Mouse (Mus musculus) ES-E14 (cell line): ENCODE data around the gene Gm5294. TPM values are rescaled to one million over a fixed set of nuclear protein-coding genes. Genes with fewer than 3 reads are reported as not detected.
A peak's percentile ranks its signal among the peaks of the same experiment; 100 is the strongest.

Source experiments
- DNase-seq: peaks from one replicate; pipeline ENCODE4 v3.0.0-alpha.2; 2013; ENCODE audit warnings: low read depth, low spot score
- H3K27ac ChIP-seq: 2 replicates; pipeline ENCODE4 v1.5.1; 2012; ENCODE audit warnings: low read depth, mild to moderate bottlenecking, low read length, moderate library complexity, mixed read lengths; ENCODE audit not compliant: poor library complexity, insufficient read depth, severe bottlenecking
- H3K36me3 ChIP-seq: 2 replicates; pipeline ENCODE4 v1.6.1; 2012; ENCODE audit warnings: mild to moderate bottlenecking, low read length, moderate library complexity, mixed read lengths; ENCODE audit not compliant: control insufficient read depth, poor library complexity, insufficient read depth, severe bottlenecking
- H3K4me1 ChIP-seq, 2 experiments: fragments of 150-350 bp in 1 of 2; sonication (generic) in 1 of 2; 2 replicates each; pipeline ENCODE4 v1.6.1; 2012; ENCODE audit warnings: low read length in 2 of 2, mild to moderate bottlenecking in 1 of 2, mixed read lengths in 1 of 2; ENCODE audit not compliant: control insufficient read depth in 2 of 2, insufficient read depth in 2 of 2, poor library complexity in 1 of 2
- H3K4me3 ChIP-seq, 2 experiments: fragments of 150-350 bp in 1 of 2; sonication (generic) in 1 of 2; 2 replicates each; pipeline ENCODE4 v1.5.1; 2012; ENCODE audit warnings: low read length in 2 of 2, low read depth in 1 of 2, mild to moderate bottlenecking in 1 of 2, mixed read lengths in 1 of 2; ENCODE audit not compliant: insufficient read depth in 1 of 2, poor library complexity in 1 of 2, severe bottlenecking in 1 of 2
- H3K9ac ChIP-seq: 2 replicates; pipeline ENCODE4 v1.6.1; 2012; ENCODE audit warnings: low read depth, mild to moderate bottlenecking, low read length, mixed read lengths; ENCODE audit not compliant: poor library complexity, insufficient read depth, severe bottlenecking
- H3K9me3 ChIP-seq: fragments of 150-350 bp; sonication (generic); 2 replicates; pipeline ENCODE4 v1.6.1; 2012; ENCODE audit warnings: low read depth, mild to moderate bottlenecking, low read length; ENCODE audit not compliant: control insufficient read depth, insufficient read depth
- CHD2 ChIP-seq: IDR thresholded peaks from 2 replicates; pipeline ENCODE4 v1.6.1; 2014; ENCODE audit warnings: mild to moderate bottlenecking, low read depth, low read length, inconsistent platforms
- HCFC1 ChIP-seq: IDR thresholded peaks from 2 replicates; pipeline ENCODE4 v1.6.1; 2012; ENCODE audit warnings: low read length, inconsistent platforms, borderline replicate concordance; ENCODE audit not compliant: insufficient read depth
- MAFK ChIP-seq: IDR thresholded peaks from 2 replicates; pipeline ENCODE4 v1.6.1; 2014; ENCODE audit warnings: mild to moderate bottlenecking, low read depth, low read length, inconsistent platforms; ENCODE audit not compliant: insufficient read depth
- ZC3H11A ChIP-seq: IDR thresholded peaks from 2 replicates; pipeline ENCODE4 v1.6.1; 2012; ENCODE audit warnings: low read depth, mild to moderate bottlenecking, inconsistent platforms, low read length, borderline replicate concordance
- ZNF384 ChIP-seq: IDR thresholded peaks from 2 replicates; pipeline ENCODE4 v1.6.1; 2012; ENCODE audit warnings: low read depth, low read length, inconsistent platforms
- in situ Hi-C, 2 experiments: fragments of 600-800 bp; cut with MboI; formaldehyde crosslinking; loops; one replicate each; pipeline ENCODE4 v1.15.1; 2025; ENCODE audit warnings: low sequenced_read_pairs in 2 of 2, inconsistent platforms in 1 of 2; ENCODE audit not compliant: unreplicated experiment in 2 of 2
- total RNA-seq: library from RNA; depleted of rRNA; stranded (reverse); fragments of 300-350 nt; gene quantifications from 2 replicates; pipeline ENCODE4 v1.2.3, GENCODE M21; 2012; rRNA removed

The Gm5294 gene
- total RNA-seq, result not detected in 2 replicates

DNA sequence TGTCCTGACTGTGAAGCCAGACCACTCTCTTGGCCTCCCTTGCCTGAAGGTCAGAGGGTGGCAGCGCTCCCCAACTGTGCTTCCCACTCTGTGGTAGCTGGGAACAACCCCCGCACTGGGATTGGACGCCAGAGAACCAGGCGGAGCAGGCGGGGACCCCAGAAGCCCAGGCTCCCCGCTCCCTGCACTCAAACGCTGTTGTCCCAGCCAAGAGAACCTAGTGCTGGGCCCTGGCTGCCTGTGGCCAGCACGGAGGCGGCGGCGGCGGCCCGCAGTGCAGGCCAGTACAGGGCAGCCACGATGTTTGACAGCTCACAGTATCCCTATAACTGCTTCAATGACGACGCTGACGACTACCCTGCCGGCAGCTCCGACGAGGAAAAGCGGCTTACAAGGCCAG lies at the start of gene Gm5294:
Gene Gm5294 (plus strand): TSS at position 301 of the 400 bp plus-strand sequence.
- Histone ChIP-seq H3K27ac (no peak within 1 kb of the TSS), H3K36me3 (no peaks in the 10 kb centered on the region), H3K4me1 (peaks cover 0 to 4% of the 10 kb centered on the region in 2 experiments; a peak in 1 of 4 replicates), H3K9me3 (no peaks in the 10 kb centered on the region), H3K9ac (peak within 1 kb of the TSS; percentile 51), H3K4me3 (peak within 1 kb of the TSS; percentile 37 to 70)
- in situ Hi-C loops, result no loop called here
- TF ChIP-seq ZC3H11A, result no peak
- no peak for TF ChIP-seq MAFK
- TF ChIP-seq ZNF384, result no peak
- TF ChIP-seq CHD2, result no peak
- TF ChIP-seq HCFC1, result no peak
- no peak for DNase-seq

DNA sequence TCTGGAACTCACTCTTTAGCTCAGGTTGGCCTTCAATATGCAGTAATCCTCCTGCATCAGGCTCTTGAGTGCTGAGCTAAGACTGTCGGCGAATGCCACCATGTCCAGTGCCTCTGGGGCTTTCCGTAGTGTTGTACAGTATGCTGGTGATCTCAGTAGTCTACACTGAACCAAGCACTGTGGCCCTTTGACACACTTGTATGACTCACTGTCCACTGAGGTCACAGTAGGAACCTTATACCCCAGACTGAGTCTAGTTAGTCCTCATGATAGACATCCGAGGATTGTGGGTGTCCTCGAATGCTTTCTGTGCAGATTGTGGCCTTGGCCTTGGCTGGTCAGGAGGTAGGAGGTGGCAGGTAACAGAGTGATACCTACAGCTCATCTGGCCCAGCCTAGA lies 44.8 kb upstream of the Gm5294 start:
- DNase-seq, result no peak
- in situ Hi-C loops, result no loop called here
- H3K9me3 ChIP-seq, result no peaks in the 10 kb centered on the region
- TF ChIP-seq ZC3H11A (no peak), ZNF384 (no peak)
- no peak overlapping the region for H3K27ac ChIP-seq
- H3K9ac ChIP-seq, result no peak overlapping the region
- no peaks in the 10 kb centered on the region for H3K36me3 ChIP-seq
- H3K4me1 ChIP-seq, result no peaks in the 10 kb centered on the region
- no peak overlapping the region for H3K4me3 ChIP-seq

- H3K9ac ChIP-seq, result no peak overlapping the region
- TF ChIP-seq MAFK, result no peak
- no peak for TF ChIP-seq ZNF384
- no peak for TF ChIP-seq CHD2
- no peaks in the 10 kb centered on the region for H3K9me3 ChIP-seq
- no peaks in the 10 kb centered on the region for H3K36me3 ChIP-seq
- no peak overlapping the region; the same call in 1 of the 2 replicates for H3K27ac ChIP-seq
- no peak for DNase-seq
- no peak overlapping the region for H3K4me3 ChIP-seq
- in situ Hi-C loops, result no loop called here
- H3K4me1 ChIP-seq, result no peaks in the 10 kb centered on the region
Measured at GRCm38 (mm10) chr5:138776346-138776745, 43.5 kb upstream of the Gm5294 start.

- H3K9ac ChIP-seq, result no peak overlapping the region
- no peak for TF ChIP-seq MAFK
- no peak for TF ChIP-seq ZC3H11A
- no peak for TF ChIP-seq HCFC1
- no peak for TF ChIP-seq CHD2
- TF ChIP-seq ZNF384, result no peak
- H3K4me1 ChIP-seq, result no peaks in the 10 kb centered on the region
- no peak overlapping the region for H3K4me3 ChIP-seq
- no peak for DNase-seq
- H3K27ac ChIP-seq, result no peak overlapping the region
- H3K36me3 ChIP-seq, result no peaks in the 10 kb centered on the region
- no peaks in the 10 kb centered on the region for H3K9me3 ChIP-seq
- in situ Hi-C loops, result no loop called here
Measured at GRCm38 (mm10) chr5:138778731-138779463, 41.0 kb upstream of the Gm5294 start.

DNA sequence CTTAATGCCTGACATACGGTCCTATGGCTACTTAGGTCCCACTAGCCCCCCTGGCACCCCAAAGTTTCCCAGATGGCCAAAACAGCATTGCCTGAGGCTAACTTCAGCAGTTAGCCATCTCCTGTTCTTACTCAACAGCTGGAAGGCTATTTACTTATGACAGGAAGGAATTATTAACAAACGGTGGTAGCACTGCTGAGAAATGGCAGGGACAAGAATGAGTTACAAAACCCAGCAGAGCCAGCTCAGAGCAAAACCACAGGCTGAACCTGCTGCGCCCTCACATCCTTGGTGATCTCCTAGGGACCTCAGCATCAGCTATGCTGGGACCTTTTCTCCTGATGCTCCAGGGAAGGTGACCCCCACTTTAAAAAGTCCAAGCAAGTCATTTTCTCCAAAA lies 40.2 kb upstream of the Gm5294 start:
- Histone ChIP-seq H3K4me1 (no peaks in the 10 kb centered on the region), H3K9me3 (no peaks in the 10 kb centered on the region), H3K36me3 (no peaks in the 10 kb centered on the region), H3K27ac (no peak overlapping the region), H3K4me3 (no peak overlapping the region), H3K9ac (no peak overlapping the region)
- no peak for DNase-seq
- in situ Hi-C loops, result no loop called here
- no peak for TF ChIP-seq MAFK
- TF ChIP-seq HCFC1, result no peak
- TF ChIP-seq ZNF384, result no peak
- TF ChIP-seq ZC3H11A, result no peak
